Mouse (Mus musculus): ENCODE data around the gene Olfr1047. TPM values are rescaled to one million over a fixed set of nuclear protein-coding genes. Genes with fewer than 3 reads are reported as not detected.

Olfr1047 gene
- not detected for polyA plus RNA-seq (2017; shearing (Covaris generic))

GRCm38 (mm10) chr2:86231301-86231700 is at the start of gene Olfr1047:
Olfr1047 (minus strand) TSS chr2:86231401.

GRCm38 (mm10) chr2:86278988-86279387 is 47.8 kb upstream of the Olfr1047 start, which contains the start of gene Olfr1051:
Olfr1051 (minus strand) TSS chr2:86279088.

GRCm38 (mm10) chr2:86258228-86258627 is 27.0 kb upstream of the Olfr1047 start, which contains the start of gene Olfr1049:
Olfr1049 (minus strand) TSS chr2:86258328.

GRCm38 (mm10) chr2:86240189-86240588 is 9.0 kb upstream of the Olfr1047 start, which contains the start of gene Olfr1048:
Olfr1048 (minus strand) TSS chr2:86240289.

GRCm38 (mm10) chr2:86219214-86219613 is 12.0 kb downstream of the Olfr1047 start, which contains the start of gene Olfr1046:
Olfr1046 (minus strand) TSS chr2:86219314.

GRCm38 (mm10) chr2:86202909-86203308 is 28.3 kb downstream of the Olfr1047 start, which contains the start of gene Olfr1045:
Olfr1045 (minus strand) TSS chr2:86203009.

GRCm38 (mm10) chr2:86185583-86185982 is 45.6 kb downstream of the Olfr1047 start, which contains the start of gene Olfr52:
Olfr52 (minus strand) TSS chr2:86185683.

GRCm38 (mm10) chr2:86177720-86178119 is 53.5 kb downstream of the Olfr1047 start, which contains the start of gene Olfr1044:
Olfr1044 (minus strand) TSS chr2:86177820.

Other genes with a start within 250 kb of the Olfr1047 start
- not detected for gene Olfr1031, start 241.1 kb downstream of the Olfr1047 start, polyA plus RNA-seq (2017; shearing (Covaris generic))
- gene Olfr1032, start 225.9 kb downstream of the Olfr1047 start, polyA plus RNA-seq (2017; shearing (Covaris generic)), result not detected
- 13.4 TPM for gene Olfr1033, start 210.8 kb downstream of the Olfr1047 start, polyA plus RNA-seq (2017; shearing (Covaris generic))
- gene Olfr1034, start 185.5 kb downstream of the Olfr1047 start, polyA plus RNA-seq (2017; shearing (Covaris generic)), result not detected
- not detected for gene Olfr1036, start 157.4 kb downstream of the Olfr1047 start, polyA plus RNA-seq (2017; shearing (Covaris generic))
- gene Olfr1037, start 144.0 kb downstream of the Olfr1047 start, polyA plus RNA-seq (2017; shearing (Covaris generic)), result not detected
- gene Olfr1039, start 95.5 kb downstream of the Olfr1047 start, polyA plus RNA-seq (2017; shearing (Covaris generic)), result not detected
- not detected for gene Olfr1040, start 84.7 kb downstream of the Olfr1047 start, polyA plus RNA-seq (2017; shearing (Covaris generic))
- 0.06 TPM for gene Olfr1042, start 69.6 kb downstream of the Olfr1047 start, polyA plus RNA-seq (2017; shearing (Covaris generic))
- gene Olfr1043, start 63.9 kb downstream of the Olfr1047 start, polyA plus RNA-seq (2017; shearing (Covaris generic)), result 0.37 TPM
- not detected for gene Olfr1044, start 53.6 kb downstream of the Olfr1047 start, polyA plus RNA-seq (2017; shearing (Covaris generic))
- gene Olfr52, start 45.7 kb downstream of the Olfr1047 start, polyA plus RNA-seq (2017; shearing (Covaris generic)), result not detected
- gene Olfr1045, start 28.4 kb downstream of the Olfr1047 start, polyA plus RNA-seq (2017; shearing (Covaris generic)), result 0.15 TPM
- not detected for gene Olfr1046, start 12.1 kb downstream of the Olfr1047 start, polyA plus RNA-seq (2017; shearing (Covaris generic))
- gene Olfr1048, start 8.9 kb upstream of the Olfr1047 start, polyA plus RNA-seq (2017; shearing (Covaris generic)), result 0.15 TPM
- gene Olfr1049, start 26.9 kb upstream of the Olfr1047 start, polyA plus RNA-seq (2017; shearing (Covaris generic)), result not detected
- gene Olfr1051, start 47.7 kb upstream of the Olfr1047 start, polyA plus RNA-seq (2017; shearing (Covaris generic)), result not detected
- not detected for gene Olfr1052, start 61.1 kb upstream of the Olfr1047 start, polyA plus RNA-seq (2017; shearing (Covaris generic))
- not detected for gene Olfr1053, start 83.9 kb upstream of the Olfr1047 start, polyA plus RNA-seq (2017; shearing (Covaris generic))
- gene Olfr1054, start 104.0 kb upstream of the Olfr1047 start, polyA plus RNA-seq (2017; shearing (Covaris generic)), result not detected
- gene Olfr1055, start 118.9 kb upstream of the Olfr1047 start, polyA plus RNA-seq (2017; shearing (Covaris generic)), result not detected
- not detected for gene Olfr1056, start 131.1 kb upstream of the Olfr1047 start, polyA plus RNA-seq (2017; shearing (Covaris generic))
- not detected for gene Olfr1057, start 147.0 kb upstream of the Olfr1047 start, polyA plus RNA-seq (2017; shearing (Covaris generic))
- gene Olfr1058, start 157.2 kb upstream of the Olfr1047 start, polyA plus RNA-seq (2017; shearing (Covaris generic)), result not detected
- not detected for gene Olfr1061, start 182.6 kb upstream of the Olfr1047 start, polyA plus RNA-seq (2017; shearing (Covaris generic))
- not detected for gene Olfr1062, start 195.3 kb upstream of the Olfr1047 start, polyA plus RNA-seq (2017; shearing (Covaris generic))
- not detected for gene Olfr1065, start 219.2 kb upstream of the Olfr1047 start, polyA plus RNA-seq (2017; shearing (Covaris generic))
- not detected for gene Olfr1066, start 224.9 kb upstream of the Olfr1047 start, polyA plus RNA-seq (2017; shearing (Covaris generic))